ENCODE assay signal across 8 mouse cellular contexts in genomic region chr3:104865341-104865788, GRCm38 (mm10). TPM values are rescaled to one million over a fixed set of nuclear protein-coding genes. Genes with fewer than 3 reads are reported as not detected.
DNase-seq lines count a peak whose midpoint lies in the region; ATAC-seq and TF ChIP-seq lines count a peak whose summit lies in the region.

No protein-coding gene starts in this region.

- peak overlapping the region; percentile 99 for H3K9ac ChIP-seq in intestine, embryonic 16.5 days (ENCODE audit: low read depth, low read length)
- peak overlapping the region; percentile 93 for H3K9ac ChIP-seq in midbrain, embryonic 13.5 days (replicated peaks)

- H3K27me3 ChIP-seq in intestine, embryonic 16.5 days (replicated peaks; ENCODE audit: control insufficient read depth, insufficient read depth, low read length), result no peaks in the 10 kb centered on the region
- H3K27me3 ChIP-seq in midbrain, embryonic 13.5 days, result no peaks in the 10 kb centered on the region

- ATAC-seq in intestine, embryonic 16.5 days, result peak; percentile 51
- peak; percentile 14 for ATAC-seq in midbrain, embryonic 13.5 days

- no peaks in the 10 kb centered on the region for H3K36me3 ChIP-seq in intestine, embryonic 16.5 days (ENCODE audit: control insufficient read depth, insufficient read depth, low read length)
- peaks cover 12% of the 10 kb centered on the region for H3K36me3 ChIP-seq in midbrain, embryonic 13.5 days

- H3K27ac ChIP-seq in cortical plate, adult 2 months (ENCODE audit: insufficient read depth, low read length), result peak overlapping the region; percentile 94
- H3K27ac ChIP-seq in intestine, embryonic 16.5 days (ENCODE audit: low read length), result peak overlapping the region; percentile 99
- peak overlapping the region; percentile 95 for H3K27ac ChIP-seq in midbrain, embryonic 13.5 days

- DNase-seq in lung, adult 2 months, result no peak
- no peak for DNase-seq in lung, postnatal 14 days
- no peak for DNase-seq in MN1 (ENCODE audit: low spot score)
- no peak for DNase-seq in layer of hippocampus, adult 8-10 months (ENCODE audit: low spot score in 2 of 2)
- DNase-seq in cerebellum, postnatal 10 days, result no peak

- H3K4me1 ChIP-seq in lung, adult 2 months (ENCODE audit: control insufficient read depth, insufficient read depth, low read length), result peaks cover 15% of the 10 kb centered on the region
- H3K4me1 ChIP-seq in cortical plate, adult 2 months (ENCODE audit: control insufficient read depth, insufficient read depth, low read length), result 0 out of 2 replicates have a peak, but pooled peaks cover 3% of the 10 kb centered on the region
- H3K4me1 ChIP-seq in intestine, embryonic 16.5 days (ENCODE audit: control insufficient read depth, insufficient read depth, low read length), result peaks cover 12% of the 10 kb centered on the region
- peaks cover 38% of the 10 kb centered on the region for H3K4me1 ChIP-seq in midbrain, embryonic 13.5 days (replicated peaks)

- no peak for TF ChIP-seq CTCF in lung, adult 2 months (IDR thresholded peaks at IDR 0.05; ENCODE audit: insufficient read depth, low read length)
- TF ChIP-seq CTCF in cortical plate, adult 2 months (IDR thresholded peaks at IDR 0.05; ENCODE audit: extremely low read depth, insufficient read depth, low read length), result no peak

- under 1% methylated on average over 12 of the region's 12 CpGs for WGBS in lung, adult 2 months
- under 1% methylated on average over 12 of the region's 12 CpGs for WGBS in intestine, embryonic 16.5 days
- 1% methylated on average over 12 of the region's 12 CpGs for WGBS in midbrain, embryonic 13.5 days

- H3K4me3 ChIP-seq in lung, adult 2 months (replicated peaks; ENCODE audit: extremely low read depth, low read depth, low read length), result peak overlapping the region; percentile 95
- peak overlapping the region; percentile 74 for H3K4me3 ChIP-seq in cortical plate, adult 2 months (ENCODE audit: insufficient read depth, low read length)
- peak overlapping the region; percentile 100 for H3K4me3 ChIP-seq in intestine, embryonic 16.5 days (ENCODE audit: low read length)
- peak overlapping the region; percentile 93 for H3K4me3 ChIP-seq in midbrain, embryonic 13.5 days (replicated peaks)

- no peaks in the 10 kb centered on the region for H3K9me3 ChIP-seq in intestine, embryonic 16.5 days (ENCODE audit: control insufficient read depth, low read length)
- no peaks in the 10 kb centered on the region for H3K9me3 ChIP-seq in midbrain, embryonic 13.5 days

- TF ChIP-seq POLR2A in lung, adult 2 months (IDR thresholded peaks at IDR 0.05; ENCODE audit: borderline replicate concordance, extremely low read depth, low read depth, low read length), result no peak
- no peak for TF ChIP-seq POLR2A in cortical plate, adult 2 months (IDR thresholded peaks at IDR 0.05; ENCODE audit: extremely low read depth, insufficient read depth, low read length)

- peak overlapping the region; percentile 73 for H3K4me2 ChIP-seq in intestine, embryonic 16.5 days (ENCODE audit: low read depth, low read length)
- peak overlapping the region; percentile 85 for H3K4me2 ChIP-seq in midbrain, embryonic 13.5 days (replicated peaks)

RNA-seq across cellular contexts. Expression of gene Capza1, which starts 1.1 kb away (rescaled TPM):
- polyA plus RNA-seq in lung, adult 2 months (2012; rRNA removed), result 16.9 and 31.0 TPM in 2 replicates
- 27.1 TPM in 2 replicates for polyA plus RNA-seq in cortical plate, adult 2 months (2012; rRNA removed)
- polyA plus RNA-seq in intestine, embryonic 16.5 days (2015; fragmentation: Nextera tagmentation; extraction: Ambion mirVana), result 200 TPM in 2 replicates
- polyA plus RNA-seq in midbrain, embryonic 13.5 days (2015; fragmentation: Nextera tagmentation; extraction: Ambion mirVana), result 197 and 201 TPM in 2 replicates
- total RNA-seq in layer of hippocampus, adult 8-10 months (2022), result 10 to 100 TPM; 33.9 to 44.7 (median 37.0) TPM

RNA-seq across cellular contexts. Expression of gene St7l, which starts 1.6 kb away (rescaled TPM):
- 7.8 and 9.1 TPM in 2 replicates for polyA plus RNA-seq in lung, adult 2 months (2012; rRNA removed)
- polyA plus RNA-seq in cortical plate, adult 2 months (2012; rRNA removed), result 13.2 and 14.1 TPM in 2 replicates
- polyA plus RNA-seq in intestine, embryonic 16.5 days (2015; fragmentation: Nextera tagmentation; extraction: Ambion mirVana), result 37.0 and 37.8 TPM in 2 replicates
- 35.7 and 38.7 TPM in 2 replicates for polyA plus RNA-seq in midbrain, embryonic 13.5 days (2015; fragmentation: Nextera tagmentation; extraction: Ambion mirVana)
- 10 to 100 TPM; 38.8 to 49.4 (median 40.5) TPM for total RNA-seq in layer of hippocampus, adult 8-10 months (2022)

RNA-seq across cellular contexts. Expression of gene Mov10, which starts 47.0 kb away (rescaled TPM):
- 12.7 and 13.5 TPM in 2 replicates for polyA plus RNA-seq in lung, adult 2 months (2012; rRNA removed)
- polyA plus RNA-seq in cortical plate, adult 2 months (2012; rRNA removed), result 11.8 and 13.4 TPM in 2 replicates
- polyA plus RNA-seq in intestine, embryonic 16.5 days (2015; fragmentation: Nextera tagmentation; extraction: Ambion mirVana), result 139 and 161 TPM in 2 replicates
- polyA plus RNA-seq in midbrain, embryonic 13.5 days (2015; fragmentation: Nextera tagmentation; extraction: Ambion mirVana), result 6.2 and 8.7 TPM in 2 replicates
- total RNA-seq in layer of hippocampus, adult 8-10 months (2022), result 10 to 100 TPM; 11.0 to 12.6 (median 11.9) TPM
